Mouse (Mus musculus) gastrocnemius, adult 8-10 months (tissue): ENCODE results near the gene Naa16. TPM values are rescaled to one million over a fixed set of nuclear protein-coding genes. Genes with fewer than 3 reads are reported as not detected.
A peak's percentile ranks its signal among the peaks of the same experiment; 100 is the strongest.

Experiments
- DNase-seq, 2 experiments: peaks; one replicate each; pipeline ENCODE4 v3.0.0; 2022; ENCODE audit warnings: low spot score in 2 of 2
- total RNA-seq, 4 experiments: library from RNA; stranded (reverse); gene quantifications; 2 replicates each; pipeline ENCODE4 v1.2.4; 2022

The Naa16 gene
- total RNA-seq, 4 experiments from 2014 or later, result 22.9 to 28.9 (median 25.4) TPM

DNA sequence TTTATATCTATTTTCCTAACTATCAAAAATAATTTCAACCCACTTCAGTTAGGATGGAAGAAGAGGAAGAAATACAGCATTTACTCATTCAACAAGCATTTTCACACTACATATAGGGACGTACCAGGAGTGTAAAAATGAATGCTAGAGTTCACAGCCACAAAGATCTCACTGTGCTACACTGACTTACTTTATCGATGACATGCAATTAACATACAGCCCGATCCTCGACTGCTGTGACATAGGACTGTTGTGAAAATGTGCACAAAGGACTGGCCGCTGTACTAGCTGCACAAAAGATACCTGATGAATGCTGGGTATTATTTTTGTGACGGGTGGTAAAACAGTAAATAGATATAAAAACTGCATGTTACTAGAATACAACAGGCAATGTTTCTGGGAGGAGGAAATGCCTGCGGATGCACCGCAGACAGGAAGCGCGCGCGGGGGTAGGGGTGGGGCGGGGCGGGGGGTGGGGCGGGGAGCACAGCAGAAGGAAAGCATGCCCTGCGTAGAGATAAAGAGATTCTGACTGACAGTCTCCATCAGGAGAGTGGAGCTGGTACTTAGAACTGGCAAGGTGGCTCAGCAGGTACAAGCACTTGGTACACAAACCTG, 59.5 kb downstream of the Naa16 start:
- DNase-seq, result no peak

- peak in 1 of 2 experiments; percentile 17 for DNase-seq
These were observed 63.5 kb downstream of the Naa16 start for GRCm38 (mm10) chr14:79327033-79327432.

GRCm38 (mm10) chr14:79324112-79324840, 66.3 kb downstream of the Naa16 start:
- no peak for DNase-seq

DNA sequence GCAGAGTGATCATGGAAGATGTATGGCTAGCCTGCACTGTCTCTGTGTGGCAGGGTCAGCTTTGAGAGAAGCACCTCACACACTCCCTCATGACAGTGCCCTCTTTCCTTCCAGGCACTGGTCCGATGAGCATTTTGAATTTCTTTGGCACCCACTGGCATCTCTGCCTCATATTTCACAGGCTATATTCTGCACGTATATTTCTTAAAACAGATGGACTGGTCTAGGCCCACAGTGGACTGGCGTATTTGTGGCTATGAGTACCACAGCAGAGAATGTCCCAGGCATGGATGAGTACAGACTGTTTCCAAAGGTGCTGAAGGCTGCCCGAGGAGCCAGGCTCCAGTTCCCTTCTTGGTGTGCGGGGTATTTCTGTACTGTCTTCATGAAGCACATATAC, 68.7 kb downstream of the Naa16 start:
- DNase-seq, result peak; percentile 28 to 40

DNA sequence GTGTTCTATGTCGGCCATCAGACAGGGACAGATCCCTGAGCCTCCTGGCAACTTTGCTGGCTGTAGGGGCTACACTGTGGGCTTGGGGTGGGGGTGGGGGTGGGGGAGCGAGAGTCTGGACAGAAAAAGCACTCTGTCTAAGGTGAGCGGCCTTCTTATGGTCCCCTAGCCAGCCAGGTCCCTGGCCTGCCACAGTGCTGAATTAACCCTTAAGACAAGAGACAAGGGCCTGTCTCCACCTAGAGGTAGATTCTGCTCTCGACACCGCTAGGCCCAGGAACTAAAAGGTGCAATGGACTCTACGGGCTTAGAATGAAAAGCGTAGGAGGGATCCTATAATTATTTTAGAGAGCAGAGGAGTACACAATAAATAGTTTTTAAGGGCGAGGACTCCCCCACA, 69.4 kb downstream of the Naa16 start:
- peak; percentile 33 to 37 for DNase-seq

DNA sequence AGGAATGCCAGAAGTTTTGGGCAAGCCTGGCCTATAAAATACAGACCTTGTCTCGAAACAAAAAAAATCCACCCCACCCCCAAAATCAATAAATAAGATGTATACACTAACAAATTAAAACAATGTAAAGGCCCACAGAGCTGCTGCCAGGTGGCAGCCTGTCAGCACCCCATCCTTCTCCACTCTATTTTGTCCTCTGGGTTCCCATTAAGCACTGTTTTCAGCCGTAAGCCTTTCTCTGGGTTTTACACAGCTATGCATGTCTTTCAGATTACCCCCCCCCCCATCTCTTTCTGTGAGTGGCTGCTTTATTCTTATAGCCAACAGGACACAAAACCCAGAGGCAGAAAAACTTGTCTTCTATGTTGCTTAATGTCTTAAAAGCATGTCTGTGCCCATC, 73.0 kb downstream of the Naa16 start:
- no peak for DNase-seq

GRCm38 (mm10) chr14:79315877-79316276, 74.7 kb downstream of the Naa16 start:
- DNase-seq, result no peak

GRCm38 (mm10) chr14:79314245-79315010, 76.2 kb downstream of the Naa16 start:
- DNase-seq, result no peak

DNA sequence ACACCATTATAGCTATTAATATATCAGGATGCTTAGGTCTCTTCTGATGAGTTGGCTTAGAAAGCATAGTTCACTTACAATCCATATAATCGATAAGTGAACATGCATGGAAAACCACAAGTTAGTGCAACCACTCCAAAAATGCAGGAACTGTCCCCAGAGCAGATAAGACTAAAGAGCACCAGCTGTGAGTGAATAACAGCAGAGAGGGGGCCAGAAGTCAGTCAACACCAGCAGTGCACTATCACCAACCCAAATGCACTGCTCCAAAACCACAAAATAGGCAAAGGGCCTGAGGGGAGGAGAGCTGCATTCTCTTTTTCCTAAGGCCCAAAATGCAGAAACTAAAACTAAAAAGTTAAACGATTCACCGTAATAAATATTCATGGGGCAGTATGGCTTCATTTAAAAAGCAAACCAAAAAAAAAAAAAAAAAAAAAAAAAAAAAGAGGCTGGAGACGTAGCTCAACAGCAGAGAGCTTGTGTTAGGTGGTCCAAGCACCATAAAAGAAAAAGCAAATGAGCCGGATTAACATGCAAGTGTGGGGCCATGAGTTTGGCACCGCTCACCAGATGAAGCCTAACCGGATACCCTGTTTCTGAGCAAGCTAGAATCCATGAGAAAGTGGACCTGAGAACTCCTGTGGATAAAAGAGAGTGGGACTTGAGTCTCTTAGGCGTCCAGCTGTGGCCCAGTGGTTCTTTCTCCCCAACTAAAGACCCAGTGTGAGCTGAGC, 77.0 kb downstream of the Naa16 start:
- DNase-seq, result no peak

- no peak for DNase-seq
These were observed 77.9 kb downstream of the Naa16 start for GRCm38 (mm10) chr14:79312719-79313118.

- DNase-seq, result no peak
These were observed 78.6 kb downstream of the Naa16 start for GRCm38 (mm10) chr14:79311918-79312454.

GRCm38 (mm10) chr14:79309115-79309514, 81.5 kb downstream of the Naa16 start:
- no peak for DNase-seq

DNA sequence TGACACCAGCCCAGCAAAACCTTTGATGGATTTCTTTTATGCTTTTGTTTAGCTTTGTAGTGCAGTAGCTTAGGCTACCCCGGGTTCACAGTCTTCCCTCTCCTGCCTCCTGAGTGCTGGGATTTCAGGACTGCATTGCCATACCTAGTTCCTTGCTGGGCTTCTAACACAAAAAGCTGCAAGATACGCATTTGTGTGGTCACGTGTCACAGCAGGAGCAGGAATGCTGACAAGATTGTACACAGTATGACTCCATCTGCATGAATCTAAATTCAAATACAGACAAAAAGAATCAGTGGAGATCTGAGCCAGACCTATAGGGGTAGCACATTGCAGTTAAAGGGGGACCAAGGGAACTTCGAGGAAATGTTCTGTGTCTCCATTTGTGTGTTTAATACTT, 82.2 kb downstream of the Naa16 start:
- DNase-seq, result no peak

GRCm38 (mm10) chr14:79307908-79308307, 82.7 kb downstream of the Naa16 start:
- DNase-seq, result no peak

GRCm38 (mm10) chr14:79307138-79307537, 83.4 kb downstream of the Naa16 start:
- no peak for DNase-seq

DNA sequence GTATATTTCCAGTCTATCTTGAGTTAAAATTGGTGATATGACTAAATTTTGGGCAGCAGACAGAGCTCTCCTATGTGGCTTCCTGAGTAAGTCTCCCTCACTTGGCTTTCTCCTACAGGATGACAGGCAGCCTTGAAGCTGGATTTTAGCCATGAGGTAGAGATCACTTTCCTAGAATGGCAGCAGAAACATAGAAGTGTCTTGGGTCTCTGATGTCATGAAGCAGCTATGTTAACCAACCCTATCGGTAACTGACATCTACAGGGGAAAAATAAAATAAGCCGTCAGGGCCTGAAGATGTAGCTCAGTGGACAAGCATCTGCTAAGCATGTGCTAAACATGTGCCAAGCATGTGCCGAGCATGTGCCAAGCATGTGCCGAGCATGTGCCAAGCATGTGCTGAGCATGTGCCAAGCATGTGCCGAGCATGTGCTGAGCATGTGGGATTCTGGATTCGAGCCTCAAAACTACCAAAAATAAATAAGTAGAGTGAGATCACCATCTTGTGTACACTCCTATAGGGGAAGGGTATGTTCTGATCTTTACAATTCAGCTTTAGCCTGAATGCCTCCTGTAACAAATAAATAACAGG, 85.6 kb downstream of the Naa16 start:
- DNase-seq, result no peak

- DNase-seq, result no peak
These were observed 87.4 kb downstream of the Naa16 start for GRCm38 (mm10) chr14:79303150-79303549.

GRCm38 (mm10) chr14:79301466-79301875, 89.1 kb downstream of the Naa16 start, which contains the start of gene Rgcc:
Rgcc (minus strand) TSS chr14:79301645.
- DNase-seq, result peak; percentile 93 to 95

GRCm38 (mm10) chr14:79300641-79301350, 89.8 kb downstream of the Naa16 start:
- no peak for DNase-seq

- DNase-seq, result no peak
These were observed 90.8 kb downstream of the Naa16 start for GRCm38 (mm10) chr14:79299796-79300195.
